Mouse (Mus musculus) heart, embryonic 16.5 days (tissue): Measurements from ENCODE around the gene Chmp5. TPM values are rescaled to one million over a fixed set of nuclear protein-coding genes. Genes with fewer than 3 reads are reported as not detected.

Source experiments
- ATAC-seq: fragments of 200-750 bp; cut with Nextera tagmentation; replicated peaks from 2 replicates; pipeline ENCODE4 v1.8.0; 2017; ENCODE audit warnings: moderate number of reproducible peaks; ENCODE audit not compliant: insufficient read depth, low FRiP score; ENCODE audit errors: extremely low read depth
- H3K27ac ChIP-seq: fragments of 300-500 bp; sonication (generic); 2 replicates; pipeline ENCODE4 v1.5.1; 2014; ENCODE audit warnings: mild to moderate bottlenecking, low read length, control low read depth, moderate library complexity
- H3K27me3 ChIP-seq: fragments of 300-500 bp; sonication (generic); 2 replicates; pipeline ENCODE4 v1.6.1; 2014; ENCODE audit warnings: low read length, mixed read lengths; ENCODE audit not compliant: control insufficient read depth, insufficient read depth
- H3K36me3 ChIP-seq: fragments of 300-500 bp; sonication (generic); 2 replicates; pipeline ENCODE4 v1.6.1; 2014; ENCODE audit not compliant: control insufficient read depth, insufficient read depth
- H3K4me1 ChIP-seq: fragments of 300-500 bp; sonication (generic); 2 replicates; pipeline ENCODE4 v1.6.1; 2014; ENCODE audit warnings: low read length, mixed read lengths; ENCODE audit not compliant: control insufficient read depth, insufficient read depth
- H3K4me2 ChIP-seq: fragments of 300-500 bp; sonication (generic); 2 replicates; pipeline ENCODE4 v1.6.1; 2014; ENCODE audit warnings: low read depth, mild to moderate bottlenecking, control low read depth, low read length
- H3K4me3 ChIP-seq: fragments of 300-500 bp; sonication (generic); 2 replicates; pipeline ENCODE4 v1.5.1; 2014; ENCODE audit warnings: mild to moderate bottlenecking, control low read depth, low read length
- H3K9ac ChIP-seq: fragments of 300-500 bp; sonication (generic); 2 replicates; pipeline ENCODE4 v1.6.1; 2014; ENCODE audit warnings: low read length, control low read depth
- H3K9me3 ChIP-seq: fragments of 300-500 bp; sonication (generic); replicated peaks from 2 replicates; pipeline ENCODE4 v1.6.1; 2016; ENCODE audit warnings: low read length; ENCODE audit not compliant: control insufficient read depth
- WGBS: fragments of 180-500 bp; shearing (Covaris S2); extraction: QIAGEN DNeasy Blood & Tissue Kit; methylation state at CpG from one replicate; pipeline ENCODE4 v1.1.7; 2014; 5-methylcytosine and 5-hydroxymethylcytosine counted together
- polyA plus RNA-seq: library from polyadenylated mRNA; unstranded; fragments of >200 nt; fragmentation: Nextera tagmentation; extraction: Ambion mirVana; gene quantifications from 2 replicates; pipeline ENCODE4 v1.2.1, GENCODE M21; 2015

The Chmp5 gene
- 75.8 and 75.9 TPM in 2 replicates for polyA plus RNA-seq

DNA sequence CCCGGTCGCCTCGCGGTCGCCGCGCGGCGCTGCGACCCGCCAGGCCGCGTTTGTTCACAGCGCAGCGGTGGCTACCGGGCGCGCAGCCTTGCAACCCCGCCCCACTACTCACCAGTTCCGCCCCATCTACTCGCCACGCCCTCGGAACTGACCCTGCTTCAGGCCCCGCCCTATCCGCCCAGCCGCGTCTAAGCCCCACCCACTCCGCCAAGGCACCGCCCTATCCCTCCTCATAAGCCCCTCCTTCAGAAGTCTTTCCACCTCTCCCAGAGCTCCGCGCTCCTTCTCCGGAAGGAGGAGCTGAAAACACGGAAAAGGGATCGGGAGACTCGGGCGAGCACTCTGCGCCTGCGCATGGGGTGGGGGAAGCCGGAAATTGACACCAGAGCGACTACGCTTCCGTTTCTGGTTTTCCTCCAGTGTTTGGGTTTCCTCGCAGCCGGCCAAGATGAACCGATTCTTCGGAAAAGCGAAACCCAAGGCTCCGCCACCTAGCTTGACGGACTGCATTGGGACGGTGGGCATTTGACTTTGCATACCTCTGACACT, at the start of gene Chmp5, which contains the start of gene Bag1:
TSS of gene Chmp5 (plus strand) at position 248 of the 549 bp plus-strand sequence.
TSS of gene Bag1 (minus strand) at position 135 of the 549 bp plus-strand sequence.
- WGBS = under 1% methylated on average over 50 of the region's 50 CpGs
- Histone ChIP-seq H3K4me2 (peak within 1 kb of the TSS; percentile 86), H3K27ac (peak within 1 kb of the TSS; percentile 93), H3K27me3 (no peaks in the 10 kb centered on the region), H3K36me3 (peaks cover 39% of the 10 kb centered on the region), H3K9ac (peak within 1 kb of the TSS; percentile 95), H3K4me1 (peaks cover 18% of the 10 kb centered on the region), H3K4me3 (peak within 1 kb of the TSS; percentile 95), H3K9me3 (no peaks in the 10 kb centered on the region)
- ATAC-seq = peak; percentile 98

DNA sequence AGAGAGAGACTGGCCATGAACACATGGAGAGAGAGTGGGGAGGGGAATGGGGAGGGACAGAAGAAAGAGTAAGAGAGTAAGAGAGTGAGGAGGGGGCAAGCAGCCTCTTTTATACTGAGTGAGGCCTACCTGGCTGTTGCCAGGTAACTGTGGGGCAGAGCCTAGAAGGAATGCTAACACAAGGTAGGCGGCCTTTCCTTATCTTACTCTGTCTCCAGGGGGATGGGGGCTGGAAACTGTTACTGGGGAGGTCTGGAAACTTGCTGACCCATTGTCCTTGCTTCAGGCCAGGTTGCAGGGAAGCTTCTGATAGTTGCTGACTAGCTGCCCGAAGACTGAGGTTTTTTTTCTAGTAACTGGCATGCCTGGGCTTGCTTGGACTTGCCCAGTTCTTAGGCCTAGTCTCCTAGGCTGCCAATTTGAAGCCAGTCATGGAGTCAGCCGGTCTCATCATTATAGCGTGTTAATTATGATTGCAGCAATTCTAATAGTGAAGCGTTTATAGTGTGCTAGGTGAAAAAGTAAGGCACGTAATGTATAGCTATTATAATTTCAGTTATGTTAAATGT, 49.6 kb upstream of the Chmp5 start:
- Histone ChIP-seq H3K9ac (no peak overlapping the region), H3K27me3 (no peaks in the 10 kb centered on the region)
- 76% methylated on average over 6 of the region's 6 CpGs for WGBS

DNA sequence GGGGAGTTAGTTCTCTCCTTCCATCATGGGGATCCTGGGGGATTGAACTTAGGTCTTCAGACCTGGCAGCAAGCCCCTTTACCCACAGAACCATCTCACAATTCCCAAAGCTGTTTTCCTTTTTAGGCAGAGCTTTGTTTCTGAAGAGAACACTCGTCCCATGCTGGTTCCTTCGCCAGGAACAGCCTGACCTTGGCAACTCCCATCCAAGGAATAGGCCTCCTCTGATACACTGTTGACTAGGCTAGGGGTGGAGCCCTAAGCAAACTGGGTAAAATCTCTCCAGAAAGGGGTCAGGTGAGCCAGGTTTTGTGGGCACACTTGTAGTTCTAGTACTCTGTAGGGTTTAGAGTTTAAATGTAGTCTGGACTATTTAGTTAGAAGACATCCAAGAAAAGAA, 48.9 kb upstream of the Chmp5 start:
- Histone ChIP-seq H3K9me3 (0 out of 2 replicates have a peak, but pooled peaks cover 2% of the 10 kb centered on the region), H3K4me2 (no peak overlapping the region), H3K9ac (no peak overlapping the region), H3K4me1 (no peaks in the 10 kb centered on the region), H3K27me3 (no peaks in the 10 kb centered on the region), H3K4me3 (no peak overlapping the region), H3K27ac (no peak overlapping the region), H3K36me3 (no peaks in the 10 kb centered on the region)
- 67% methylated on average over 2 of the region's 2 CpGs for WGBS
- no peak for ATAC-seq

More for the DNA sequence above, 49.6 kb upstream of the Chmp5 start:
- Histone ChIP-seq H3K9me3 (0 out of 2 replicates have a peak, but pooled peaks cover 2% of the 10 kb centered on the region), H3K4me1 (no peaks in the 10 kb centered on the region), H3K4me2 (no peak overlapping the region), H3K27ac (no peak overlapping the region), H3K36me3 (no peaks in the 10 kb centered on the region), H3K4me3 (no peak overlapping the region)
- ATAC-seq = no peak

DNA sequence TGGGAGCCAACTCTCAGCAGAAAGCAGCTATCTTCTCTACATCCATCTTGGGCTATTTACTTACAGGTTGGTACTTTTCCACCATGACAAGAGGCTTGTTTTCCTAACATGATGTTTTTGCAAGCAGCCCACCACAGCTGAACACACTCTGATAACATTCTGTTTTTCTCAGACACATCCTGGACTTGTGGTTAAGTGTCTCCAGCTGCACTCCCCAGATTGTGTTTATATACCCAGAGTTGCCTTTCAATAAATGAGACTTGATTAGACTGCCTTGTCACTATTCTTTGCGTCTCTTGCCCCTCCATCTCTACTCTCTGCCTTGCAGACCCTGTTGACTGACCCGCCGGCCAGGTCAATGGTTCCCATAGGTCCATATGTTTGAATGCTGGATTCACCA, 48.1 kb upstream of the Chmp5 start:
- Histone ChIP-seq H3K4me3 (no peak overlapping the region), H3K9me3 (0 out of 2 replicates have a peak, but pooled peaks cover 2% of the 10 kb centered on the region), H3K9ac (no peak overlapping the region), H3K36me3 (no peaks in the 10 kb centered on the region), H3K27ac (no peak overlapping the region), H3K4me1 (no peaks in the 10 kb centered on the region), H3K4me2 (no peak overlapping the region), H3K27me3 (no peaks in the 10 kb centered on the region)
- WGBS = 77% methylated on average over 3 of the region's 3 CpGs
- ATAC-seq = no peak

DNA sequence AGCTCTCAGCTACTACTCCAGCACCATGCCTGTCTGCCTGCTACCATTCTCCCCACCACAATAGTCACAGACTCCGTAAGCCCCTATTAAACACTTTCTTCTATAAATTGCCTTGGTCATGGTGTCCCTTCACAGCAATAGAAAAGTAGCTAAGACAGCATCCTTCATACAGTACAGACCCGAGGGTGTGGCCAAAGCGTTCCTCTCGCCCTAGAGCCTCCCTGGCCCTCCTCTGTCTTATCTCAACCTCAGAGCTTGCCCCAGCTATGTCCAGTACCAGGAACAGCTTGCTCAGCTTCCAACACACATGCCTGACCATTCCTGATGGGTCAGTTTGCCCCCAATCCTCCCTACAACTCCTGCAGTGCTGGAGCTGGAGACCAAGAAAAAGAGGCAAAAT, 47.6 kb upstream of the Chmp5 start:
- no peak overlapping the region for H3K9ac ChIP-seq
- no peaks in the 10 kb centered on the region for H3K4me1 ChIP-seq
- no peaks in the 10 kb centered on the region for H3K36me3 ChIP-seq
- ATAC-seq = no peak
- no peak overlapping the region for H3K27ac ChIP-seq
- H3K9me3 ChIP-seq = 0 out of 2 replicates have a peak, but pooled peaks cover 2% of the 10 kb centered on the region
- no peak overlapping the region for H3K4me3 ChIP-seq
- H3K4me2 ChIP-seq = no peak overlapping the region
- H3K27me3 ChIP-seq = no peaks in the 10 kb centered on the region
- 86% methylated on average over 4 of the region's 4 CpGs for WGBS

DNA sequence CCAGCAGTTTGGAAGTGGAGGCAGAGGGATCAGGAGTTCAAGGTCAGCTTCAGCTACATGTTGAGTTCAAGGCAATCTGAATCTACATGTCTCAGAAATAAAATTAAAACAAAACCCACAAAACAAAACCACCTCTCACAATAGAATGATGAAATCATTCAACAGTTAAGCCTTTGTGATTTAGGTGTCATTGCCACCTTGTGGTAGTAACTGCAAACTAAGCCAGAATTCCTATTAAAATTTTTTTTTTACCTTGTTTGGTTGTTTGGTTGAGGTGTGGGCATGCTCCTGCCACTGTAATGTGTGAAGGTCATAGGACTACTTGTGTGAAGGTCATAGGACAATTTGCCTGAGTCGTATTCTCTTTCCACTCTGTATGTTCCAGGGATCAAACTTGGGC, 41.9 kb upstream of the Chmp5 start:
- no peaks in the 10 kb centered on the region for H3K27me3 ChIP-seq
- peaks cover 8% of the 10 kb centered on the region; the same call in 1 of the 2 replicates for H3K4me1 ChIP-seq
- H3K4me2 ChIP-seq = no peak overlapping the region
- H3K9me3 ChIP-seq = no peaks in the 10 kb centered on the region
- WGBS = 8% methylated on average over 1 of the region's 1 CpGs
- no peak for ATAC-seq
- H3K9ac ChIP-seq = no peak overlapping the region
- no peak overlapping the region for H3K27ac ChIP-seq
- no peak overlapping the region for H3K4me3 ChIP-seq
- H3K36me3 ChIP-seq = no peaks in the 10 kb centered on the region

DNA sequence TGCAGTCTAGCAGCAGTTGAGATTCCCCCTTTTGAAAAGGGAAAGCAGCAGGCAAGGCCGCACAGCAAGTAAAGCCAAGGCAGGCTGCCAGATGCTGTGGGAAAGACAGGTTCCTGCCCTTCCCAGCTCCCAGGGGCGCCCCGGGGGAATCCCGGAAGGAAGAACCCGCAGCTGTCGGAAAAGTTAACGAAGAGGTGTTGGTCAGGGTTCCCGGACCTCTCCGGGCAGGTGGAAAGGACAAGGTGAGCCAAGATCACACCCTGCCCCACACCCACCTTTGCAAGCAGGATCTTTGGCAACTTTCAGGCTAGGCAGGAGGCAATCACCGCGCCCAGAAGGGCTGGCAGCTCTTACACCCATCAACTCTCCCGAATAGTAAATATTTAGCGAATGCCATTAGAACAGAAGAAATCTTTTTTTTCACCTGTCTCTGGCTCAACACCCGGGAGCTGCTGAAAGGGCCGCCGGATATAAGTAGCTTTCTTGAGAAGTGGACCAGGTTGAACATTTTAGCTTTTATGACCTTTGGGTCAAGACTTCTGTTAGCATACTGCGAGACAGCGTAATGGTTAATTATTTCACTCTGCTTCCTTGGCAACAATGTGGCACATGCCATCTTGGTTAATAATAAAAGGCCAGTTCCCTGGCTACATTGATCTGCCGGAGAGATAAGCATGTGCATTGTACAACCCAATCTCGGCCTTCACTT, 39.8 kb upstream of the Chmp5 start:
- Histone ChIP-seq H3K4me2 (peak overlapping the region; percentile 37), H3K27me3 (no peaks in the 10 kb centered on the region), H3K27ac (peak overlapping the region; percentile 59), H3K4me1 (peaks cover 8% of the 10 kb centered on the region; the same call in 1 of the 2 replicates), H3K36me3 (no peaks in the 10 kb centered on the region), H3K4me3 (no peak overlapping the region), H3K9ac (peak overlapping the region; percentile 49), H3K9me3 (no peaks in the 10 kb centered on the region)
- no peak for ATAC-seq
- WGBS = 39% methylated on average over 20 of the region's 20 CpGs

DNA sequence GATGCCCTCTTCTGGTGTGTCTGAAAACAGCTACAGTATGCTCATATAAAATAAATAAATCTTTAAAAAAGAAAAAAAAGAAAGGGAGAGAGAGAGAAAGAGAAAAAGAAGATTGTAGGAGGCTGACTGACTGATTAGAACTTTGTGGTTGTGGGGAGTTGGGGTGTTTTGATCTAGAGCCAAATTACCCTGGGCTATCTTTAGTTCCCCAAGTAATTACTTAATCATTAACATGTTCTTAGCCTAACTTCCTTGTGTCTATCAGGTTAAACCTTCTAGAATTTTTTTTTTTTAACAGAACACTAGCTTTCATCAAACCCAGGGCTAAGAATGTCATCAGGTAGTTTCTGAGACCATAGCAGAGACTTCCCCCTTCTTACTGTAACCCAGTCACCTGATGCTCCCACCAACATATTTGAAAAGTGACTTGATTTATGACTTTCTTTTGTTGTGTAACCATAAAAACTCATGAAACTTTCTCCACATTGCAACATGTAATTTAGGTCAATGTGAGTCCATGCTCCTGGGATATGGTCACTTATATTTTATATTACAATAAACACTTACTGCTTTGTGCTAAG, 33.8 kb upstream of the Chmp5 start:
- Histone ChIP-seq H3K4me1 (peaks cover under 1% of the 10 kb centered on the region; the same call in 1 of the 2 replicates), H3K4me3 (no peak overlapping the region), H3K9me3 (no peaks in the 10 kb centered on the region), H3K27ac (no peak overlapping the region), H3K9ac (no peak overlapping the region), H3K27me3 (no peaks in the 10 kb centered on the region), H3K4me2 (no peak overlapping the region), H3K36me3 (no peaks in the 10 kb centered on the region)
- ATAC-seq = no peak

DNA sequence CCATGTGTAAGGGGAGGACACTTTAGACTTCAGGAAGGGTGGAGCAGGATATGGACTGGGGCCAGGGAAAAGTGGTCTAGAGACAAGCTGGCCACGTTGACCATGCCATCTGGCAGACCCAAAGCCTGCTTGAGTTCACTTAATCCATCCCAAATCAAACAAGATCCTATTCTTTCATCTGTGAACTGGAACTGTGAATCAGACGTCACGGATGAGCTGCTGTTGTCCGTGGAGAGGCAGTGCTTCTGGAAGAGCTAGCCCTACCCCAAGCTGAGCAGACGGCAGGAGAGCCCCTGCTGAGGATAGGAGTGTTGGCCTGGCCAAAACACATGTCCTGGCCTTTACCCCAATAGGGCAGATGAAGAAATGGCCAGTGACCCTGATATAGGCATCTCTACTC, 32.3 kb upstream of the Chmp5 start:
- no peaks in the 10 kb centered on the region for H3K9me3 ChIP-seq
- no peak for ATAC-seq

More for the DNA sequence above, 32.3 kb upstream of the Chmp5 start:
- Histone ChIP-seq H3K27me3 (no peaks in the 10 kb centered on the region), H3K9ac (no peak overlapping the region), H3K36me3 (no peaks in the 10 kb centered on the region), H3K4me2 (no peak overlapping the region), H3K27ac (no peak overlapping the region), H3K4me3 (no peak overlapping the region), H3K4me1 (peaks cover 10% of the 10 kb centered on the region)
- WGBS = 68% methylated on average over 5 of the region's 5 CpGs
